Mouse (Mus musculus): ENCODE measurements around the gene Rimkla.

DNA sequence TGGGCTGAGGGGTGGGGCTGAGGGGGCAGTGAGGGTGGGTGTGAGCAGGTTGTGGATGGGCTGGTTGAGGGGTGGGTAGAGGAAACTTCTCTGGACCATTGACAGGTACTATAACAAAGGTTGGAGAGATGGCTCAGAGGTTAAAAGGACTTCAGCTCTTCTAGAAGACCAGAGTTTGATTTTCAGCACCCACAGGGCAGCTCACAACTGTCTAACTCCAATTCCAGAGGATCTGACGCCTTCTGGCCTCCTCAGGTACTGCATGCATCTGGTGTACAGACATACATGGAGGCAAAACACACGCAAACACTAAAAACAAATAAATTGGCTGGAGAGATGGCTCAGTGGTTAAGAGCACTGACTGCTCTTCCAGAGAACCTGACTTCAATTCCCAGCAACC, 19.2 kb upstream of the Rimkla start:
- TF ChIP-seq CTCF (IDR thresholded peaks at IDR 0.05; ENCODE audit: low read depth) (peak; percentile 26), EP300 (IDR thresholded peaks at IDR 0.05; ENCODE audit: low read depth) (no peak)
